Mouse (Mus musculus) hindbrain, embryonic 11.5 days (tissue): ENCODE measurements around the gene Taok1. TPM values are rescaled to one million over a fixed set of nuclear protein-coding genes. Genes with fewer than 3 reads are reported as not detected.
A peak's percentile ranks its signal among the peaks of the same experiment; 100 is the strongest.

Source experiments
- ATAC-seq: fragments of 200-750 bp; cut with Nextera tagmentation; 2 replicates; pipeline ENCODE4 v1.8.0; 2017; ENCODE audit warnings: mild to moderate bottlenecking, moderate TSS enrichment, moderate library complexity; ENCODE audit not compliant: low FRiP score
- DNase-seq: peaks from one replicate; pipeline ENCODE4 v3.0.0-alpha.2; 2015; ENCODE audit warnings: low spot score
- H3K27ac ChIP-seq: fragments of 300-500 bp; sonication (generic); 2 replicates; pipeline ENCODE4 v1.5.1; 2014; ENCODE audit warnings: mild to moderate bottlenecking, low read depth, low read length
- H3K27me3 ChIP-seq: fragments of 300-500 bp; sonication (generic); 2 replicates; pipeline ENCODE4 v1.6.1; 2014; ENCODE audit warnings: mild to moderate bottlenecking, low read length, moderate library complexity, mixed read lengths; ENCODE audit not compliant: control insufficient read depth, insufficient read depth
- H3K36me3 ChIP-seq: fragments of 300-500 bp; sonication (generic); 2 replicates; pipeline ENCODE4 v1.6.1; 2014; ENCODE audit warnings: mild to moderate bottlenecking, low read length, moderate library complexity, mixed read lengths; ENCODE audit not compliant: control insufficient read depth, insufficient read depth
- H3K4me1 ChIP-seq: fragments of 300-500 bp; sonication (generic); replicated peaks from 2 replicates; pipeline ENCODE4 v1.6.1; 2014; ENCODE audit warnings: low read length, mixed read lengths; ENCODE audit not compliant: control insufficient read depth, insufficient read depth
- H3K4me2 ChIP-seq: fragments of 300-500 bp; sonication (generic); replicated peaks from 2 replicates; pipeline ENCODE4 v1.6.1; 2014; ENCODE audit warnings: mild to moderate bottlenecking, low read depth, low read length
- H3K4me3 ChIP-seq: fragments of 300-500 bp; sonication (generic); 2 replicates; pipeline ENCODE4 v1.5.1; 2014; ENCODE audit warnings: low read depth, low read length
- H3K9ac ChIP-seq: fragments of 300-500 bp; sonication (generic); 2 replicates; pipeline ENCODE4 v1.6.1; 2014; ENCODE audit warnings: low read depth, low read length
- H3K9me3 ChIP-seq: fragments of 300-500 bp; sonication (generic); 2 replicates; pipeline ENCODE4 v1.6.1; 2016; ENCODE audit warnings: low read length; ENCODE audit not compliant: control insufficient read depth
- WGBS: fragments of 180-500 bp; shearing (Covaris S2); extraction: QIAGEN DNeasy Blood & Tissue Kit; methylation state at CpG from one replicate; pipeline ENCODE4 v1.1.7; 2014; 5-methylcytosine and 5-hydroxymethylcytosine counted together
- polyA plus RNA-seq: library from polyadenylated mRNA; unstranded; fragments of >200 nt; fragmentation: Nextera tagmentation; extraction: Ambion mirVana; gene quantifications from 2 replicates; pipeline ENCODE4 v1.2.1, GENCODE M21; 2014

The Taok1 gene
- polyA plus RNA-seq, 1 experiment from 2014 or later, result 26.3 TPM

DNA sequence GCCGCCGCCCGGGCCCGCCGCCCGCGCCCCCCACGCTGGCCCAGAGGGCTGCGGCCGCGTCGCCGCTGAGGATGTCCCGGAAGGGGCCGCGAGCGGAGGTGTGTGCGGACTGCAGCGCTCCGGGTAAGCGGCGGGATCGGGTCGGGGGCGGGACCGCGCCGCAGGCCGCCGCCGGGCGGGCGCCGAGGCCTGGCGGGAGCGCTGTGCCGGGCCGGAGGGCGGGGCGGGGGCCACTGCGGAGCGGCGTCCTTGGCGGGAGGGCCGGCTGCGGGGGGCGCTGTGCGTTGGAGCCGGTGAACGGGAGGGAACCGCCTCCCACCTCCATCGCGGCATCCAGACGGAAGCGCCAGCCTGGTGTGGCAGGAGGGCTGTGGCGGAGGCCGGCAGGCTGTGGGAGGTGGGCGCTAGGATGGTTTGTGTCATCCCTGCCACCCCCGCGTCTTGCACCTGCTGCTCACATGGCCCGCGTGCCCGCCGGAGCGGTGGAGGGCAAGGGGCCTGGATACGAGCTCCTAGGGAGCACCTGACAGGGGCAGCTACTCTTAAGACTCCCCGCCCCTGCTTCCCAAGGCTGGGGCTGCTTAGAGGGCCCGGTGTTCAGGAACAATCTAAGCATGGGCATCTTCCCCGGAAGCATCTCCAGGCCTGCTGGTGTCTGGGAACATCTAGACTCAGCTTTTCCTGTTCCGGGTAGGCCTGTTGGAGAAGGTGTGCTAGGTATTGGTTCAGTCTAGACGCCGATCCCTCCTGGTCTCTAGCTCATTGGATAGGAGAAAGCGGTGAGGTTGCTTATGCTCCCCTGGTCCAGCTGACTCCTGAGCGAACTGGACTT is 113.9 kb downstream of the Taok1 start, which contains the start of gene Git1:
Gene Git1, plus strand, starts transcription at position 51 of the 832 bp plus-strand sequence.
- peak; percentile 54 for DNase-seq
- Histone ChIP-seq H3K4me3 (peak within 1 kb of the TSS; percentile 74), H3K4me1 (peaks cover 21% of the 10 kb centered on the region), H3K4me2 (peak within 1 kb of the TSS; percentile 84), H3K27me3 (no peaks in the 10 kb centered on the region), H3K36me3 (no peaks in the 10 kb centered on the region), H3K9me3 (no peaks in the 10 kb centered on the region), H3K27ac (peak within 1 kb of the TSS; percentile 88), H3K9ac (peak within 1 kb of the TSS; percentile 93)
- 2% methylated on average over 30 of the region's 74 CpGs for WGBS
- no peak for ATAC-seq

DNA sequence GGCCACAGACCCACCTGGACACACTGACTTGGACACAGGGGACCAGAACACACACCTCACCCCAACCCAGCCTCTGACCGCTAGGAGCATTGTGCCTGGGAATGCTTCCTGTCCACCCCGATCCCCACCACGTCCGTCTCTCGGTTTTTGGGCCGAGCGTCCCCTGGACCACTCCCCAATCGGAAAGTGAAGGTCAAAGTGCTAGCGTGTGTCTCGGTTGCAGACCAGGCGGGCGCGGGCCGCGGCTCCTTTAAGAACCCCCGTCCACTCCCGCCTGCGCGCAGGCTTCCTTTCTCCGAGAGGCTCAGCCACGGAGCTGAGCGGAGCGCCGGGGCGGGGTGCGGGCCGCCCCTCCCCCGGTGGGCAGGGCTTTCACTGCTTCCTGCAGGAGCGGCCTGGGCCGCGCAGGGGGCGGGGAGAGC is 114.7 kb downstream of the Taok1 start:
- Histone ChIP-seq H3K4me2 (peak overlapping the region; percentile 77), H3K27me3 (no peaks in the 10 kb centered on the region), H3K27ac (peak overlapping the region; percentile 88), H3K9ac (peak overlapping the region; percentile 93), H3K36me3 (no peaks in the 10 kb centered on the region), H3K4me3 (peak overlapping the region; percentile 74), H3K9me3 (no peaks in the 10 kb centered on the region), H3K4me1 (peaks cover 26% of the 10 kb centered on the region)
- peak; percentile 46 for ATAC-seq
- WGBS, result under 1% methylated on average over 18 of the region's 32 CpGs
- peak; percentile 93 for DNase-seq

DNA sequence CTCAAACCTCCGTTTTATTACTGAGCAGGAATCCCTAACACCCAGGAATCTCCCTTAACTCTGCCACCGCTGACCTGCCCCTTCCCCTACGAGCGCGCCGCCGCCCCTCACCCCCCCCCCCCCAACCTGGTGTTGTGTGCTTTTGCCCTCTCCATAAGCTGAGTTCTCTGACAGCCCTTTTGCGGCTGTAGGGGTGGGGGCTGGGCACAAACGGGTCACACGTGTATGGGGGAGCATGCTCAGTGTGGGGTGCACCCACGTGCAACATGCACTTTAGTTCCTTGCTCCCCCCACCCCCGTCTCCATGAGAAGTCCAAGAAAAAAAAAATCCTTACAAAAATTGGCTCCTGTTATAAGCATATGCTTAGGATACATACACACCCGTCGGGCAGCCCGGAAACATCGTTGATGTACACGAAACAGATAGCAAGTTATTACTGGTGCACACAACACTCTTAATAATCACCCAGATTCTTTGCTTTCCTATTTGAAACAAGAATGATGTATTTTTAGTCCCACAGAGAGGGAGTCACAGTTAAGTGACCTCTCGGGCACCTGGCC is 115.2 kb downstream of the Taok1 start:
- DNase-seq (no peak), ATAC-seq (no peak)
- Histone ChIP-seq H3K27me3 (no peaks in the 10 kb centered on the region), H3K4me1 (peaks cover 30% of the 10 kb centered on the region), H3K4me3 (peak overlapping the region; percentile 74), H3K36me3 (no peaks in the 10 kb centered on the region), H3K4me2 (peak overlapping the region; percentile 77), H3K27ac (peak overlapping the region; percentile 88), H3K9ac (peak overlapping the region; percentile 93), H3K9me3 (no peaks in the 10 kb centered on the region)
- under 1% methylated on average over 14 of the region's 18 CpGs for WGBS

DNA sequence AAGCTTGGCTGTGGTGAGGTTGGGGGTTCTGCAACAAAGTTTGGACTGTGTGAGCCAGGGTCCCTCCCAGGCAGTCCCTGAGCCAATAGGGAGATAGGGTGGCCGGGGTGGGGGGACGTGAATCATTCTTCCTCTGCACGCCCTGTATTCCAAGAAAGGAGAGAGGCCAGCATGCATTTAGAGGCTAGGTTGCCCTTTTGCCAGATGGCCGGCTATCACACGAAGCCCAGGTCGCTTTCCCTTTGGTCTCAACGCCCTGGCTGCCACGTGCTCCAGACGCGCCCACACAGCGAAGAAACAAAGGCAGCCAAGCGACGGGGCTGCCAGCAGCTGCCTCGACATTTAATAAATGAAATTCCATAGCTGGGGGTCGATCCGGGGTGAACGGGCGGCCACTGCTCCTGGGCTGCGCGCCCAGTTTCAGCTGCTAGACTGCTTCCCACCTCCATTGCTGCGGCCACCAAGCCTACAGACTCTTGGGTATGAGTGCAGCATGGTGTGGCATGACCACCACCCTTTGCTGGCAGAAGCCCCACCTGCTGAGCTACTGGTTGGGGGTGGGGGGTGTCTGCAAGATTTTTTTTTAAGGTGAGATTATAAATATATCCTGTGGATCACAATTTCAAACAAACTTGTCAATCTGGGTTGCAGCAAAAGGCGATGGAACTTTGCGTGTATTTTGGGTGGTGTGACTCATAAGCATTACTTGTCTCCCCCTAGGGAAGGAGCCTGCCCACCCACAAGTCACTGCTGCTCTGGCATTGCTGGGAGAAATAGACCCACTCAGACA is 115.9 kb downstream of the Taok1 start:
- Histone ChIP-seq H3K4me1 (peaks cover 27% of the 10 kb centered on the region), H3K36me3 (no peaks in the 10 kb centered on the region), H3K27me3 (no peaks in the 10 kb centered on the region), H3K4me2 (peak overlapping the region; percentile 77), H3K9ac (peak overlapping the region; percentile 93), H3K27ac (peak overlapping the region; percentile 85), H3K9me3 (no peaks in the 10 kb centered on the region), H3K4me3 (peak overlapping the region; percentile 74)
- peak; percentile 45 for DNase-seq
- ATAC-seq, result peak; percentile 69
- under 1% methylated on average over 23 of the region's 23 CpGs for WGBS

- ATAC-seq (peak; percentile 75), DNase-seq (peak; percentile 99)
- H3K4me2 ChIP-seq, result peak overlapping the region; percentile 77
- WGBS, result 1% methylated on average over 13 of the region's 13 CpGs
- peak overlapping the region; percentile 74 for H3K4me3 ChIP-seq
- H3K9me3 ChIP-seq, result no peaks in the 10 kb centered on the region
- peak overlapping the region; percentile 49 for H3K9ac ChIP-seq
- H3K4me1 ChIP-seq, result peaks cover 30% of the 10 kb centered on the region
- H3K36me3 ChIP-seq, result no peaks in the 10 kb centered on the region
- H3K27ac ChIP-seq, result peak overlapping the region; percentile 85
- H3K27me3 ChIP-seq, result no peaks in the 10 kb centered on the region
Measured at GRCm38 (mm10) chr11:77491123-77491501, 116.5 kb downstream of the Taok1 start.

DNA sequence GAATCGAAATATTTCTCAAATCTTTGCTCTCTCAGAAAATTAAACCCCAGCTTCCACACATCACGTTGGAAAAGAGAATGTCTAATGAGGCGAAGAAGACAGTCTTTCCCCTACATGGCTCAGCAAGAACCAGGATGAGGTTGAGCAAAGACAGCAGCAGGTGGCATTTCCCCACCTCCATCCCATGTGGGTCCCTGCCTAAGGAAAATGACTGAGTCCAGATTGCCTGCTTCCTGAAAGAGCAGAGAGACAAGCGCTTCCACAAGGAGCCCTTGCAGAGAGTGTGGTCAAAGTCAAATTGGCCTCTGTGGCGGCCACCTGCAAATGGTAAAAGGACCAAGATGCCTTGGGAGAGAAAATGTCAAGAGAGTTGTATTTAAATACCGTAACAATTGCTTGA is 117.2 kb downstream of the Taok1 start:
- WGBS, result 68% methylated on average over 6 of the region's 6 CpGs
- Histone ChIP-seq H3K4me2 (peak overlapping the region; percentile 82; the same call in 1 of the 2 replicates), H3K9ac (peak overlapping the region; percentile 93), H3K27me3 (no peaks in the 10 kb centered on the region), H3K36me3 (no peaks in the 10 kb centered on the region), H3K4me1 (peaks cover 31% of the 10 kb centered on the region), H3K4me3 (peak overlapping the region; percentile 90), H3K9me3 (no peaks in the 10 kb centered on the region), H3K27ac (peak overlapping the region; percentile 86; the same call in 1 of the 2 replicates)
- ATAC-seq (no peak), DNase-seq (no peak)

DNA sequence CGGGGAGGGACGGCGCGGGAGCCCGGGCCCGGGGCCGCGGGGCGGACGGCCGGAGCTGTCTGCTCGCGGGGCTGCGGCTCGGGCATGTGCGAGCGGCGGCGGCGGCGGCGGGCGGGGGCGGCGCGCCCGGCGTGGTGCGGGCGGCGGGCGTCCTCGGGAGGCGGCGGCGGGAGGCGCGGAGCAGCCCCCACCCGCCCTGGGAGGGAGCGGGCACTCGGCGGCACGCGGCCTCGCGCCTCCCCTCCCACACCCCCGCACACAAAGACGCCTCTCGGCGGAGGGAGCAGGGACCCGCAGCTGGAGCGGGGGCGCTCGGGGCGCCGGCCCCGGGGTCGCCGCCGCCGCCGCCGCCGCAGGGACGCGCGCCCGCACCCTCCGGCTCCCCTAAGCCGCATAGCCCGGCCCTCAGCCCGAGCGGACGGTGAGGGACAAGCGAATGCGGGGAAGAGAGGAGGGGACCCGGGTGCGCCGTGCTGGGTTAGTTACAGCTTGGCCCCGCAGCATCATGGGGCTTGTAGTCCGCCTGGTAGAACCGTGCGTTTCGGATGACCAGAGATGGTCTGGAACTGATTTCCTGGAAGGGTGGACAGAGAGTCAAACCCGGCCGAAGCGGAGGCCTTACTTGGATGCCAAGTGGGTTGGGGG is 117.9 kb downstream of the Taok1 start, which contains the start of gene Ankrd13b:
Gene Ankrd13b, minus strand, starts transcription at position 88 of the 645 bp plus-strand sequence.
- Histone ChIP-seq H3K4me2 (peak within 1 kb of the TSS; percentile 82), H3K9me3 (no peaks in the 10 kb centered on the region), H3K27ac (peak within 1 kb of the TSS; percentile 86), H3K27me3 (no peaks in the 10 kb centered on the region), H3K36me3 (no peaks in the 10 kb centered on the region), H3K4me1 (peaks cover 26% of the 10 kb centered on the region), H3K4me3 (peak within 1 kb of the TSS; percentile 90), H3K9ac (peak within 1 kb of the TSS; percentile 93)
- ATAC-seq (peak; percentile 60), DNase-seq (peak; percentile 86)
- WGBS, result under 1% methylated on average over 25 of the region's 87 CpGs
